Mouse (Mus musculus) activated CD4-positive, CD25-positive, alpha-beta regulatory T cell, adult 4 months (primary cell): ENCODE results near the gene Hbb-bh2. TPM values are rescaled to one million over a fixed set of nuclear protein-coding genes. Genes with fewer than 3 reads are reported as not detected.
"Not testable (repeated sequence)": the region's sequence is repeated elsewhere in the genome, so short reads cannot be mapped to it uniquely, and the experiment has no call there.

Experiments used
- ATAC-seq: one replicate; pipeline ENCODE4 v1.8.0; 2017
- polyA plus RNA-seq, 2 experiments: library from polyadenylated mRNA; unstranded; fragments of 100-300 nt; shearing (Covaris generic); gene quantifications; one replicate each; pipeline ENCODE4 v1.2.1; 2017

Gene Hbb-bh2
- not detected for polyA plus RNA-seq

DNA sequence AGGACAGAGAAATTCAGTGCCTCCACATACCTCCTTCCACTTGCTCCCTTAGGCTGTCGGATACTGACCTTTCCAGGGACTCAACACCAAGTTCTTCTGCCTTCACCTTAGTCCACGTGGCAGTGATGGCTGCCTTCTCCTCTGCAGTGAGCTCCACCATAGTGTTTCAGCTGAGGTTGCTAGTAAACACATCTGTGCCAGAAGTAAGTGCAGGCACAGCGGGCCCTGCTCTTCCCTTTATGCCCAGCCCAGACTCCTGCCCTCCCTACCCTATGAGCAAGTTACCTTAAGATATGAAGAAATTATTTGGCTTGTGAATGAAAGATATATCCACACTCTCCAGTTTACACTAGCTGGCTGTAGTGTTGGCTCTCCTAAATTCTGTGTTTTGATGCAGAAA lies at the start of gene Hbb-bh2:
Hbb-bh2 (minus strand) TSS at position 253 of the 400 bp plus-strand sequence.
- ATAC-seq, result no peak

DNA sequence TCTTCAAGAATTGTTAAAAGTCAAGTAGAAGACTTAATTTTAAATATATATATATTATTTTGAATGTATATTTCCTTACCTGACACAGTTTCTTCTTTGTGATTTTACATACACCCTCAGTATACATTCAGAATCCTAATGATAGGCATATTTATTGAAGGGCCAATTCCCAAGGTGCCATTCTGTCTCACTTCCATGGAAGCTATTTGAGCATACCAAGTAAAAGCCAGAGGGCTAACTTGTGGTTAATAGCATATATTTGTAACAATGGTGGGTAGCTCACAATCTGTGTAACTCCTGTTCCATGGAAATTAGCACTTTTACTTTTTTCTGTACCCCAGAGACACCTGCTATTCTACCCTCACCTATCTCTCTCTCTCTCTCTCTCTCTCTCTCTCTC lies 45.8 kb upstream of the Hbb-bh2 start, which contains the start of gene Olfr66:
Olfr66 (minus strand) TSS at position 101 of the 400 bp plus-strand sequence.
- no peak for ATAC-seq

GRCm38 (mm10) chr7:103877093-103877492 lies 36.8 kb upstream of the Hbb-bh2 start:
- ATAC-seq, result no peak

DNA sequence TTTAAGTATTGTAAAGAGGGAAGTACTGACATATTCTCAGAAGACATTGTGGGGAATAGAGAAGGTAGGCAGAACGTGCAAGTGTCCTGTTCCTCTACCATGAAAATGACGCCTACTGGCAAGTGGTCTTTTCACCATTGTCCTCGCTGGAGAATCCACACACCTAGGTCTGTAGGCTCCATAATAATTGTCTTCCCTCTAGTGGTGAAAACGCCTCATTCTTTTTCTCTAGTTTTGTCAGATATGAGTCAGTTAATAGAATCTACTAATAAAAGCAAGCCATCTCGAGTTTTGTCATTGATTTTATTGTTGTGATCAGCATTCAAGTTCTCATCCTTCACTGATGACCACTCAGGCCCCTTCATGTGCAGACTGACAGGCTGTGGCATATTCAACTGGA lies 34.1 kb upstream of the Hbb-bh2 start:
- no peak for ATAC-seq

DNA sequence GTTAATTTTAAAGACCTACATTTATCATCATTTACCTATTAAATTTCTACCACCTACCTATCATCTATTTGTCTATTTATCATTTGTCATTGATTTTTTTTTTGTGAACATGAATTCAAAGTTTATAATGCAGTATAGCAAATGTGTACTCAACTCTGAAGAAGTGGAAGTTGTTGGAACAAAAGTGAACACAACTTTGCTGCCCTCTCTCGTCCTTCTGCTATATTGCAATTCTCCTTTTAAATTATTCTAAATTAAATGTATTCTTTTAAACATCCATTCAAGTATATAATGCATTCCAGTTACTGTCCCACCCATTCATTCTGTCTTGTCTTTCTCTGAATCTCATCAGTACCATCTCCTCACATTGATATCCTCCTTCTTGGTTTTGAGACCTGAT lies 32.7 kb upstream of the Hbb-bh2 start:
- ATAC-seq, result no peak

DNA sequence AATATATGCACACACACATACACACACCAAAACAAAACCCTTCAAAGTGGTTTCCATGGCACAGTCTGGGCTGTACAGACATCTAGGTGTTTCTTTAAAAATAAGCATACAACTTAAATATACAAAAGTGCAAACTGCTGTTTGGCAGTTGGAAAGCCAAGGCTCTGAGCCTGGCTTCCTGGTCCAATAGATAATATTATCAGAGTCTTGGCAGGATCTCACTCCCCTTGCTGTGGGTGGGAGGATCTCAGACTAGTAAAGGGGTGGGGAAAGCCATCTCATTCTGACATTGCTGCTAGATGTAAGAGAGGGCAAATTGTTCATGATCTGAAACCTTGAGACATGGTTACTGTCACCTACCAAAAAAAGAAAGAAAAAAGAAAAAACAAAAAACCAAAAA lies 30.3 kb upstream of the Hbb-bh2 start:
- ATAC-seq, result no peak

DNA sequence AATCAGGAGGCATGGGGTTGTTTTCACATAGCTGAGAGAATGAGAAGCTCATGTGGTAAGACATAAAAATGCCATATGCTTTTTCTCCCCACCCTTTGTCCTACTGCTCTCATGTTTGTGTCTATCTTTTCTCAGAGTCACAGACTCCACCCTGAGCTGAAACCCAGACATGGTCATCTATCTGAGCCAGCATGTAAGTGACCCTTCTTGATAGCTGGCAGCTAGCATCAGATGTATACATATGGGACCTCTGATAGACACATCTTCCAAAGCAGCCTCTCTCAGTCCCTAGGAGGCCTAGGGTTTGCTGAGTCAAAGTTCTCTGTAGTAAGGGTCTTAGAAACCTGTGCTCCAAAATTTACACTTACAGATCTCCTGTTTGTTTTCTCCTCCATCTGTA lies 25.4 kb upstream of the Hbb-bh2 start:
- no peak for ATAC-seq

DNA sequence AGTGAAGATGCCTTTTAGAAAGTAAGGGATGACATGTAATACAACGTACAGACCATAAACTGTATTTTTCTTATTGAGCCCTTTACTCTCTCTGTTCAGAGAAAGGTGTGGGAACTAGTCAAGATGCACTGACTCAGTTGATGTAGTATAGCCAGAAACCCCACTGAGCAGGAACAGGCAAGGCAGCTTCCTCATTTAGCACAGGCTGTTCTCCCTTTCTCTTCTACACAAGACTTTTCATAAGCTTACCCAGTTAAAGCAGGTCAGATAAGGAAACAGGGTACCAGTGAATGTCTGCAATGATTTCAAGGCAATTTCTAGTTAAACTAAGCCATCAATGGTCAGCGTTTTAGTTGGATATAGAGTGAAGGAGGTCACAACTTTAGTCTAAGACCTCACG lies 21.2 kb upstream of the Hbb-bh2 start:
- ATAC-seq, result no peak

- no peak for ATAC-seq
Observed at GRCm38 (mm10) chr7:103860855-103861254, 20.5 kb upstream of the Hbb-bh2 start.

- no peak for ATAC-seq
Observed at GRCm38 (mm10) chr7:103859076-103859475, 18.8 kb upstream of the Hbb-bh2 start.

DNA sequence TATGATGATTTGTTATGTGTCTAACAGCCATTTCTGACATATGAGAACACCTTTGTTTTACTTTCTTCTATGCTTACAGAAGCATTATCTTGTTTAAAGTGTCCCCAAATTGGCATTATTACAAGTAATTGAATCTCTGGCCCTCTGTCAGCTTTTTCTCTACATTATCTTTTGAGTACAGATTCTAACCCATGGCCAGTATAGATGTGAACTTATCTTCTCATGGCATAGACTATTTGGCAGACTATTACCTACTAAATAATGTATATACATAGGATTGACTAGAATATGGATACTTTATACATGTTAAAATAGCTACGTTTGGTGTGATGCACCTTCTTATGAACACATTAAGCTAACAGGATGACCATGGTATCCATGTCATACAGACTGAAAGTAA lies 14.3 kb upstream of the Hbb-bh2 start:
- no peak for ATAC-seq

- ATAC-seq, result no peak
Observed at GRCm38 (mm10) chr7:103853090-103853489, 12.8 kb upstream of the Hbb-bh2 start, which contains the start of gene Hbb-y. TSS of gene Hbb-y (minus strand) at chr7:103853216.

- ATAC-seq, result no peak
Observed at GRCm38 (mm10) chr7:103844525-103845325, 4.4 kb upstream of the Hbb-bh2 start.

DNA sequence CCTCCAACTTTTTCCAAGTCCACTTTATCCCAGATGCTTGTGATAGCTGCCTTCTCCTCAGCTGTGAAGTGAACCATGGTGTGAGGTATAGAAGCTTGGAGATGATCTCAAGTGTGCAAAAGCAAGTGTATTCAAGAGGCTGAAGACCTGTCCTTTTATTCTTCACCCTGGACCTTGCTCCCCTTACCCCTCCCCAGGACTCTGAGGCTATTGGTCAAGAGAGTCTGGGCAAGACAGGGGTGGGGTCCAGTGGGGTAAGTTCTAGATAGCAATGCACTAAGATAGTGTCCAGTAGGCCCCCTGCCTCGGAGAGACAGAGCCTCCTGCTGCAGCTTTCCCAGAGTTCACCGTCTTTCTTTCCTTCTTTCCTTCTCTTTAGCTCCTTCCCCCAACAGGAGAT lies 2.7 kb upstream of the Hbb-bh2 start, which contains the start of gene Hbb-bh1:
Hbb-bh1 (minus strand) TSS at position 131 of the 400 bp plus-strand sequence.
- ATAC-seq, result no peak

- ATAC-seq, result no peak
Observed at GRCm38 (mm10) chr7:103827808-103828207, 12.5 kb downstream of the Hbb-bh2 start, which contains the start of gene Hbb-bs. TSS of gene Hbb-bs (minus strand) at chr7:103828096.

- not testable (repeated sequence) for ATAC-seq
Observed at GRCm38 (mm10) chr7:103827139-103827538, 13.2 kb downstream of the Hbb-bh2 start.

- no peak for ATAC-seq
Observed at GRCm38 (mm10) chr7:103826255-103826887, 13.9 kb downstream of the Hbb-bh2 start.

DNA sequence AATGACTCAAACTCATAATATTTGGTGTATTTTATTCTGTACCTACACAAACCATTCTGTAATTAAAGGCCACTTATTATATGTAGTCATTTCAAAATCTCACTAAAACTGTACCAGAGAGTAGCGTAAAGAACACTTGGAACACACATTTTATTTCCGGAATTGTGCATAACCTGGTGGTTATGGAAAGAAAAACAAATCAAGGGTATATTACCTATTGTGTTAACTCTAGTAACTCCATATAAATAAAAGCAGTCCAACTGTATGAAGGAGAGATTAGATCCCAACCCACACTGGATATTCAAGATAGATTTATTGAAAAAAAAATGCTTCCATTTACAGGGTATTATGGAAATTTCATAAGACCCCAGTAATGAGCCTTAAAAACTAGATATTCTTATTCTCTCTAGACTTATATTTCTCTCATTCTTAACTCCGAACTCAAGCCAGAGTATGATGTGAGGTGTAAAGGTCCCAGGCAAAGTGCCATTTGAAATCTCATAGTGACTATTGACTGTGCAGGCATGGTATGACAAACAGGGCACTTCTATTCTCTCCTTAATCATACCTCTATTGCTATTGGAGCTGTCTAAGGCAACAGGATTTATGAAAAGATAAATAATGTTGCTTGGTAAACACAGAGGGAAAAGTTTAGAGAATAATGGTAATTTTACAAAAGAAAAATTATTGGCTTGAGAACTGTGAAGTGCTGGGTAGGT lies 14.6 kb downstream of the Hbb-bh2 start:
- no peak for ATAC-seq

- ATAC-seq, result no peak
Observed at GRCm38 (mm10) chr7:103824597-103824996, 15.7 kb downstream of the Hbb-bh2 start.

- not testable (repeated sequence) for ATAC-seq
Observed at GRCm38 (mm10) chr7:103815085-103815484, 25.2 kb downstream of the Hbb-bh2 start.

DNA sequence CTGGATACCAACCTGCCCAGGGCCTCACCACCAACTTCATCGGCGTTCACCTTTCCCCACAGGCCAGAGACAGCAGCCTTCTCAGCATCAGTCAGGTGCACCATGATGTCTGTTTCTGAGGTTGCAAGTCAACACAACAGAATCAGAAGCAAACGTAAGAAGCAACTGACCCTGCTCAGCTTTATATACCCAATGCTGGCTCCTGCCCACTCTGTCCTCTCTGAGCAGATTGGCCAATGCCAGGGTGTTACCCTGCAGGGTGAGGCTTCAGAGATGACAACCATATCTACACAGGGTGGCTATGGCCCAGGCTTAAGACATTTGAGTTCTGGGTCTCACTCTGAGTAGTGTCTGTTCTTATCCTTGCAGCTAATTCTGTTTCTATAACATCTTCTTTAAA lies 26.6 kb downstream of the Hbb-bh2 start, which contains the start of gene Hbb-bt:
Hbb-bt (minus strand) TSS at position 231 of the 400 bp plus-strand sequence.
- no peak for ATAC-seq

DNA sequence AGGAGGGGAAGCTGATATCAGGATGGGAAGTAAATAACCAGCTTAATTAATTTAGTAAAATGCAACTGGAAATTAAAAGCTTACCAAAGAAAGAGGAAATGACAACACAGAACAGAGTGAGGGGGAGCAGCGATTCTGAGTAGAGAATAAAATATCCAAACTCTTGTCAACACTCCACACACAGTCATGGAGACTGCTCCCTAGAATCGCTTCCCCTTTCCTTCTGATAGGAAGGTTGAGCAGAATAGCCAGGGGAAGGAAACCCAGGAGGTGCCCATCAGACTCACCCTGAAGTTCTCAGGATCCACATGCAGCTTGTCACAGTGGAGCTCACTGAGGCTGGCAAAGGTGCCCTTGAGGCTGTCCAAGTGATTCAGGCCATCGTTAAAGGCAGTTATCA lies 27.2 kb downstream of the Hbb-bh2 start:
- ATAC-seq, result not testable (repeated sequence)

GRCm38 (mm10) chr7:103812174-103812573 lies 28.1 kb downstream of the Hbb-bh2 start:
- ATAC-seq, result no peak
